Mouse (Mus musculus): ENCODE measurements around the gene Cdipt.
A peak's percentile ranks its signal among the peaks of the same experiment; 100 is the strongest.

The Cdipt gene

GRCm38 (mm10) chr7:126975950-126976866 lies 494 bp downstream of the Cdipt start, which contains the start of gene Cdiptos:
TSS of gene Cdiptos (minus strand) at chr7:126976098.
- DNase-seq (ENCODE audit: low read depth, low spot score) = peak; percentile 96

- no peak for DNase-seq (ENCODE audit: low read depth, low spot score)
These were observed 1.3 kb downstream of the Cdipt start for GRCm38 (mm10) chr7:126976878-126977459.

- no peak for DNase-seq (ENCODE audit: low read depth, low spot score)
These were observed 3.1 kb downstream of the Cdipt start for GRCm38 (mm10) chr7:126978841-126979240.

- no peak for DNase-seq (ENCODE audit: low read depth, low spot score)
These were observed 5.9 kb downstream of the Cdipt start for GRCm38 (mm10) chr7:126981601-126982000.

- no peak for DNase-seq (ENCODE audit: low read depth, low spot score)
These were observed 6.3 kb downstream of the Cdipt start for GRCm38 (mm10) chr7:126982054-126982453.

GRCm38 (mm10) chr7:126983113-126983512 lies 7.4 kb downstream of the Cdipt start:
- no peak for DNase-seq (ENCODE audit: low read depth, low spot score)

GRCm38 (mm10) chr7:126984667-126985444 lies 9.1 kb downstream of the Cdipt start:
- no peak for DNase-seq (ENCODE audit: low read depth, low spot score)

- no peak for DNase-seq (ENCODE audit: low read depth, low spot score)
These were observed 10.6 kb downstream of the Cdipt start for GRCm38 (mm10) chr7:126986319-126986718.

GRCm38 (mm10) chr7:126988816-126989215 lies 13.1 kb downstream of the Cdipt start:
- no peak for DNase-seq (ENCODE audit: low read depth, low spot score)

- DNase-seq (ENCODE audit: low read depth, low spot score) = no peak
These were observed 20.7 kb downstream of the Cdipt start for GRCm38 (mm10) chr7:126996449-126996848.

GRCm38 (mm10) chr7:126999568-126999967 lies 23.9 kb downstream of the Cdipt start:
- no peak for DNase-seq (ENCODE audit: low read depth, low spot score)

GRCm38 (mm10) chr7:127003620-127004019 lies 27.9 kb downstream of the Cdipt start:
- DNase-seq (ENCODE audit: low read depth, low spot score) = no peak

GRCm38 (mm10) chr7:127004122-127004875 lies 28.6 kb downstream of the Cdipt start:
- no peak for DNase-seq (ENCODE audit: low read depth, low spot score)

GRCm38 (mm10) chr7:127007313-127008024 lies 31.8 kb downstream of the Cdipt start:
- DNase-seq (ENCODE audit: low read depth, low spot score) = no peak

- no peak for DNase-seq (ENCODE audit: low read depth, low spot score)
These were observed 32.7 kb downstream of the Cdipt start for GRCm38 (mm10) chr7:127008239-127009019.

GRCm38 (mm10) chr7:127009307-127010085 lies 33.8 kb downstream of the Cdipt start:
- no peak for DNase-seq (ENCODE audit: low read depth, low spot score)

- DNase-seq (ENCODE audit: low read depth, low spot score) = no peak
These were observed 35.3 kb downstream of the Cdipt start for GRCm38 (mm10) chr7:127011051-127011450.

GRCm38 (mm10) chr7:127011717-127012116 lies 36.0 kb downstream of the Cdipt start:
- DNase-seq (ENCODE audit: low read depth, low spot score) = no peak

GRCm38 (mm10) chr7:127012374-127012773 lies 36.7 kb downstream of the Cdipt start:
- DNase-seq (ENCODE audit: low read depth, low spot score) = no peak
